Mouse (Mus musculus) adrenal gland (tissue): ENCODE measurements at regions not wholly inside any gene's neighbourhood (a gene's known extent, or its start where the extent isn't known, plus 50 kb on each side); places are given as distances from the start of the nearest gene placed in this dataset.

Experiments
- intact Hi-C: fragments of 180-260 bp; cut with DNase I; formaldehyde crosslinking; loops from one replicate; pipeline ENCODE4 v1.15.1; 2025

- intact Hi-C loops = no loop called here
Measured at GRCm38 (mm10) chr17:79414006-79414405, 59.1 kb upstream of the Cdc42ep3 start.

- intact Hi-C loops = no loop called here
Measured at GRCm38 (mm10) chr17:79417953-79418352, 63.1 kb upstream of the Cdc42ep3 start.

GRCm38 (mm10) chr17:79421618-79422017 is 66.7 kb upstream of the Cdc42ep3 start:
- intact Hi-C loops = no loop called here

GRCm38 (mm10) chr17:79439182-79439581 is 84.3 kb upstream of the Cdc42ep3 start:
- intact Hi-C loops = no loop called here

GRCm38 (mm10) chr17:79442507-79443115 is 87.7 kb upstream of the Cdc42ep3 start:
- intact Hi-C loops = no loop called here

- intact Hi-C loops = no loop called here
Measured at GRCm38 (mm10) chr17:79447170-79447569, 92.3 kb upstream of the Cdc42ep3 start.

- intact Hi-C loops = no loop called here
Measured at GRCm38 (mm10) chr17:79451141-79451860, 96.4 kb upstream of the Cdc42ep3 start.

GRCm38 (mm10) chr17:79453825-79454224 is 98.9 kb upstream of the Cdc42ep3 start:
- intact Hi-C loops = no loop called here

GRCm38 (mm10) chr17:79454526-79454925 is 99.6 kb upstream of the Cdc42ep3 start:
- intact Hi-C loops = no loop called here

- intact Hi-C loops = no loop called here
Measured at GRCm38 (mm10) chr17:79455229-79455628, 100.3 kb upstream of the Cdc42ep3 start.

GRCm38 (mm10) chr17:79457636-79458035 is 102.7 kb upstream of the Cdc42ep3 start:
- intact Hi-C loops = no loop called here

- intact Hi-C loops = no loop called here
Measured at GRCm38 (mm10) chr17:79461681-79462091, 106.8 kb upstream of the Cdc42ep3 start.

GRCm38 (mm10) chr17:79463074-79463694 is 108.3 kb upstream of the Cdc42ep3 start:
- intact Hi-C loops = no loop called here

GRCm38 (mm10) chr17:79465666-79466065 is 110.8 kb upstream of the Cdc42ep3 start:
- intact Hi-C loops = no loop called here

- intact Hi-C loops = no loop called here
Measured at GRCm38 (mm10) chr17:79471639-79472038, 116.7 kb upstream of the Cdc42ep3 start.

- intact Hi-C loops = no loop called here
Measured at GRCm38 (mm10) chr17:79472106-79472995, 117.5 kb upstream of the Cdc42ep3 start.

- intact Hi-C loops = no loop called here
Measured at GRCm38 (mm10) chr17:79476671-79477070, 121.8 kb upstream of the Cdc42ep3 start.

- intact Hi-C loops = no loop called here
Measured at GRCm38 (mm10) chr17:79481112-79481738, 126.3 kb upstream of the Cdc42ep3 start.

- intact Hi-C loops = no loop called here
Measured at GRCm38 (mm10) chr17:79481936-79482335, 127.0 kb upstream of the Cdc42ep3 start.

GRCm38 (mm10) chr17:79485239-79485638 is 126.4 kb upstream of the Rmdn2 start:
- intact Hi-C loops = no loop called here

- intact Hi-C loops = no loop called here
Measured at GRCm38 (mm10) chr17:79489306-79489705, 122.4 kb upstream of the Rmdn2 start.
